Mouse (Mus musculus) testis, adult 2 months (tissue): ENCODE data around the gene Nos1.

ENCODE experiments used
- CTCF ChIP-seq: fragments of 200-500 bp; IDR thresholded peaks from 2 replicates; pipeline ENCODE4 v1.5.1; 2012; ENCODE audit warnings: low read depth, mild to moderate bottlenecking, inconsistent platforms, low read length, moderate library complexity; ENCODE audit not compliant: control insufficient read depth, insufficient read depth, insufficient replicate concordance
- POLR2A ChIP-seq: fragments of 200-500 bp; IDR thresholded peaks from 2 replicates; pipeline ENCODE4 v1.6.1; 2012; ENCODE audit warnings: low read depth, mild to moderate bottlenecking, inconsistent platforms, low read length, moderate library complexity; ENCODE audit not compliant: control insufficient read depth

DNA sequence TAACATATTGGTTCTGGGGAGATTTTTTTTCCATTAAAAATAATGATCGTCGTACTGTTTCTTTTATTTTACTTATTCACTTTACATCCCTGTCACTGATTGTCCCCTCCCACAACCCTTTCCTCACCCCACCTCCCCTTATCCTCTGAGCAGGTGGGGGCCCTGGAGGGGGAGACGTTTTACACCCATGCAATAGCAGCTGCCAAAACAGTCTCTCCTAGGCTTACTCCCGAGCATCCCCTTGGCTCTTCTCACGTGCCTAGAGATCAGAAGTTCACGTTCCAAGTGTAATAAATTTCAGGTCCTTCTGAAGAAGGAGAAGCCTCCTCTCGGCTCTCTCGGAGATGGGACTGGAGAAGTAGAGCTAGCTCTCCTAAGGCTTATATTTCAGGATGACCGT lies 20.0 kb downstream of the Nos1 start:
- TF ChIP-seq POLR2A: no peak
- no peak for TF ChIP-seq CTCF
